Mouse (Mus musculus) heart, adult 2 months (tissue): ENCODE data around the gene Top1.

ENCODE experiments used
- CTCF ChIP-seq: fragments of 200-600 bp; IDR thresholded peaks from 2 replicates; pipeline ENCODE4 v1.8.1; 2022; ENCODE audit warnings: antibody characterized with exemption, mild to moderate bottlenecking, moderate library complexity
- POLR2A ChIP-seq: fragments of 200-500 bp; IDR thresholded peaks from 2 replicates; pipeline ENCODE4 v1.6.1; 2011; ENCODE audit warnings: mild to moderate bottlenecking, low read depth, low read length, control low read depth; ENCODE audit not compliant: insufficient read depth

DNA sequence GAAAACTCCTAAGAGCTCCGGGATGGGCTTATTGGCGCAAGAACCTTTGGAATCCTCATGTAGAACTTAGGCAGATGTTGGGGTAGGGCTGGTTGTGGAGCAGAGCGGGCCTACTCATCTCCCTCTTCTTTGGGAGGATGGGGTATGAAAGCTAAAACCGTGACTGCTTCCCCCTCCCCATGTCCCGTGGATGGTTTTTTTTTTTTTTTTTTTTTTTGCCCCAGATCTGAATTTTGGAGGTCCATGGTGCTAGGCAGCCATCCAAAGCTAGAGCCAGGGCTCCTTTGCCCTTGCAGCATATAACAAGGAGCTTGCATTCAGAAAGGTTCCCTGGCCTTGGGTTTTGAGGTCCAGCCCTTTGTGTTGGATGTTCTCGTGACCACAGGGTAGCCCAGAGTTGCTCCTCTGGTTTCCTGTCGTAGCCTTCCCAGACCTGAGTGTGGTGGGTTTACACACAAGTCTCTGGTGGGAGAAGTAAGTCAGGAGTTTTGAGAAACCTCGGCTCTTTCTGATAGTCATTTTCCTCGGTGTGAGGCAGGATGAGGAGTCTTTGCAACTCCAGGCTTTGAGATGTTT lies 86.8 kb downstream of the Top1 start:
- no peak for TF ChIP-seq CTCF
- no peak for TF ChIP-seq POLR2A
